Comparison of ENCODE assay signal across 19 mouse cellular contexts in the genomic region with DNA sequence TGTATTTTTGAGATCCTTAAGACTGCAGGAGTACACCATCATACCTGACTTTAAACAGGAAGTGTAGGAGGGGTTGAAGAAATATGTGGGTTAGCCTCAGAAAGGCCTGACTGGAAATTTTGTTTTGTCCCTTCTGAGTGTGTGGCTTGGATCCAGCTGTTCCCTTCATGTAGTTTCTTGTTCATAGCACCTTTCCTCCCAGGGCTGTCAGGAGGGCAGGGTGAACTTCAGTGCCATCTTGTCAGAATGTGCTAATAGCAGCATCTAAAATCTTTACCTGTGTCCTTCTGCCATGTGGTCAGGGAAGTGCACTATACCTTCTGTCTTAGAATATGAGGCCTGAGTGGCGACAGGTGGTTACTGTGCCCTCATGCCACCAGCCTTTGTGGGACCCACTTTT.
"Had no signal": no experiment of that assay in that cellular context is flagged by ENCODE, and none has a peak within 500 bp of the region (broad histone marks: within the 10 kb centered on the region; RNA-seq: fewer than 3 reads in every experiment).

No protein-coding gene starts in this region.

- H3K27me3 ChIP-seq: lung, embryonic 15.5 days; megakaryocyte, embryonic 14.5 days; midbrain, embryonic 13.5 days; midbrain, embryonic 15.5 days; neural tube, embryonic 13.5 days; neural tube, embryonic 15.5 days had no signal

- H3K9me3 ChIP-seq: lung, embryonic 15.5 days had no signal

- H3K27ac ChIP-seq: lung, embryonic 15.5 days; macrophage; midbrain, embryonic 13.5 days; midbrain, embryonic 15.5 days; neural tube, embryonic 13.5 days; neural tube, embryonic 15.5 days had no signal

- DNase-seq: lung, adult 18-20 months; lung, postnatal 10 days; lung, postnatal 36 days; retina, postnatal 1 day; right cerebral cortex, adult 18-20 months; right cerebral cortex, postnatal 25 days; right cerebral cortex, postnatal 4 days; spleen, adult 18-20 months; thymus, adult 18-20 months; thymus, postnatal 14 days; thymus, postnatal 36 days had no signal

- H3K4me1 ChIP-seq: lung, embryonic 15.5 days; midbrain, embryonic 13.5 days; midbrain, embryonic 15.5 days; neural tube, embryonic 13.5 days; neural tube, embryonic 15.5 days had no signal

- H3K36me3 ChIP-seq: midbrain, embryonic 15.5 days had no signal

- H3K4me2 ChIP-seq: lung, embryonic 15.5 days; midbrain, embryonic 11.5 days; midbrain, embryonic 13.5 days; midbrain, embryonic 15.5 days; neural tube, embryonic 13.5 days; neural tube, embryonic 15.5 days had no signal

- ATAC-seq: midbrain, embryonic 13.5 days; midbrain, embryonic 15.5 days had no signal

- H3K9ac ChIP-seq: lung, embryonic 15.5 days; midbrain, embryonic 13.5 days; midbrain, embryonic 15.5 days; neural tube, embryonic 13.5 days; neural tube, embryonic 15.5 days had no signal

- H3K4me3 ChIP-seq: lung, embryonic 15.5 days; megakaryocyte, embryonic 14.5 days; midbrain, embryonic 13.5 days; midbrain, embryonic 15.5 days; neural tube, embryonic 13.5 days; neural tube, embryonic 15.5 days had no signal
